In genomic region chr12:3406585-3406984, GRCm38 (mm10) we compare ENCODE assay signal across 15 mouse cellular contexts. TPM values are rescaled to one million over a fixed set of nuclear protein-coding genes. Genes with fewer than 3 reads are reported as not detected.
DNase-seq lines count a peak whose midpoint lies in the region; ATAC-seq and TF ChIP-seq lines count a peak whose summit lies in the region.
"Had no signal": no experiment of that assay in that cellular context is flagged by ENCODE, and none has a peak within 500 bp of the region (broad histone marks: within the 10 kb centered on the region; RNA-seq: fewer than 3 reads in every experiment).

No protein-coding gene starts in this region.

- DNase-seq in frontal cortex, postnatal 14 days (ENCODE audit: low spot score in 2 of 2) = no peak
- peak; percentile 24 to 60 for DNase-seq in left cerebral cortex, postnatal 25 days (ENCODE audit: low spot score in 2 of 2)
- no peak for DNase-seq in left cerebral cortex, adult 2 months (ENCODE audit: extremely low spot score in 1 of 2, low spot score in 2 of 2)
- DNase-seq in brain, embryonic 14.5 days (ENCODE audit: low read depth) = peak; percentile 79
- DNase-seq in ovary, postnatal 36 days (ENCODE audit: low spot score) = no peak
- DNase-seq: cerebellum, adult 11-12 months; heart, postnatal 36 days had no signal

- TF ChIP-seq CTCF in left cerebral cortex, adult 2 months (IDR thresholded peaks at IDR 0.05) = no peak
- TF ChIP-seq CTCF in brain, embryonic 14.5 days (IDR thresholded peaks at IDR 0.05; ENCODE audit: borderline replicate concordance, extremely low read depth, insufficient read depth, insufficient read length) = no peak

- H3K9ac ChIP-seq in midbrain, embryonic 15.5 days = no peak overlapping the region
- H3K9ac ChIP-seq: heart, embryonic 12.5 days; intestine, embryonic 15.5 days; kidney, embryonic 15.5 days; lung, embryonic 15.5 days had no signal

- TF ChIP-seq POLR2A in brain, embryonic 14.5 days (IDR thresholded peaks at IDR 0.05; ENCODE audit: borderline replicate concordance, extremely low read depth, insufficient read depth, insufficient read length, poor library complexity, severe bottlenecking) = no peak

- no peak overlapping the region for H3K27ac ChIP-seq in left cerebral cortex, adult 2 months
- H3K27ac ChIP-seq in midbrain, embryonic 15.5 days = no peak overlapping the region
- H3K27ac ChIP-seq: intestine, embryonic 15.5 days; kidney, embryonic 15.5 days; lung, embryonic 15.5 days had no signal

- H3K4me3 ChIP-seq in left cerebral cortex, adult 2 months = no peak overlapping the region
- H3K4me3 ChIP-seq in midbrain, embryonic 15.5 days = no peak overlapping the region
- H3K4me3 ChIP-seq: heart, embryonic 12.5 days; intestine, embryonic 15.5 days; kidney, embryonic 15.5 days; lung, embryonic 15.5 days; myocyte had no signal

- peak; percentile 75 for ATAC-seq in frontal cortex, adult (ENCODE audit: low TSS enrichment)
- peak; percentile 51 for ATAC-seq in midbrain, embryonic 15.5 days (replicated peaks)
- ATAC-seq: intestine, embryonic 15.5 days had no signal

- intact Hi-C loops in left cerebral cortex, postnatal 25 days (cut with DNase I) = no loop called here
- intact Hi-C loops in left cerebral cortex, adult 2 months (cut with DNase I) = no loop called here

- no peaks in the 10 kb centered on the region for H3K9me3 ChIP-seq in midbrain, embryonic 15.5 days
- H3K9me3 ChIP-seq: heart, embryonic 12.5 days; intestine, embryonic 15.5 days; kidney, embryonic 15.5 days; lung, embryonic 15.5 days had no signal

- H3K4me1 ChIP-seq in midbrain, embryonic 15.5 days = no peaks in the 10 kb centered on the region
- H3K4me1 ChIP-seq: heart, embryonic 12.5 days; intestine, embryonic 15.5 days; kidney, embryonic 15.5 days; lung, embryonic 15.5 days had no signal

- no peaks in the 10 kb centered on the region for H3K27me3 ChIP-seq in midbrain, embryonic 15.5 days (replicated peaks)
- H3K27me3 ChIP-seq: heart, embryonic 12.5 days; intestine, embryonic 15.5 days; kidney, embryonic 15.5 days; lung, embryonic 15.5 days had no signal

- no peak overlapping the region for H3K4me2 ChIP-seq in midbrain, embryonic 15.5 days
- H3K4me2 ChIP-seq: heart, embryonic 12.5 days; intestine, embryonic 15.5 days; kidney, embryonic 15.5 days; liver, embryonic 11.5 days; lung, embryonic 15.5 days had no signal

- 73% methylated on average over 6 of the region's 6 CpGs for WGBS in midbrain, embryonic 15.5 days

- H3K36me3 ChIP-seq in midbrain, embryonic 15.5 days (replicated peaks) = peaks cover 28% of the 10 kb centered on the region
- H3K36me3 ChIP-seq: intestine, embryonic 15.5 days had no signal

RNA-seq across cellular contexts. Expression of gene Asxl2, which starts 20.1 kb away (rescaled TPM):
- total RNA-seq in left cerebral cortex, postnatal 25 days (2021) = 10 to 100 TPM; 26.2 to 28.8 TPM
- 10 to 100 TPM; 31.3 to 33.3 TPM for total RNA-seq in left cerebral cortex, adult 2 months (2021)
- 9.5 and 13.1 TPM in 2 replicates for polyA plus RNA-seq in brain, embryonic 14.5 days (2012; rRNA removed)
- 13.9 and 16.8 TPM in 2 replicates for polyA plus RNA-seq in midbrain, embryonic 15.5 days (2015; fragmentation: Nextera tagmentation; extraction: Ambion mirVana)

RNA-seq across cellular contexts. Expression of gene Kif3c, which starts 41.7 kb away (rescaled TPM):
- total RNA-seq in left cerebral cortex, postnatal 25 days (2021) = 100 to 1,000 TPM; 191 to 192 TPM
- total RNA-seq in left cerebral cortex, adult 2 months (2021) = 100 to 1,000 TPM; 188 TPM
- 109 and 130 TPM in 2 replicates for polyA plus RNA-seq in brain, embryonic 14.5 days (2012; rRNA removed)
- 94.9 and 95.6 TPM in 2 replicates for polyA plus RNA-seq in midbrain, embryonic 15.5 days (2015; fragmentation: Nextera tagmentation; extraction: Ambion mirVana)

Comparison
In these comparisons a context has a peak if more than half of its experiments do, and no peak if none do; other contexts are left out.
1. DNase-seq: peak in left cerebral cortex, postnatal 25 days (2 of 2) and brain, embryonic 14.5 days (single experiment); none in frontal cortex, postnatal 14 days (0 of 2), left cerebral cortex, adult 2 months (0 of 2) and ovary, postnatal 36 days (single experiment).